Mouse (Mus musculus) megakaryocyte-erythroid progenitor cell, adult 5-6 weeks (primary cell): ENCODE data around the gene Calm2. TPM values are rescaled to one million over a fixed set of nuclear protein-coding genes. Genes with fewer than 3 reads are reported as not detected.

Experiments used
- ATAC-seq: replicated peaks from 2 replicates; pipeline ENCODE4 v1.8.0; 2016; ENCODE audit warnings: mild to moderate bottlenecking, inconsistent platforms; ENCODE audit not compliant: severe bottlenecking, poor library complexity, low FRiP score, low TSS enrichment
- total RNA-seq, 2 experiments: library from RNA; stranded (forward) in 1 of 2; stranded (reverse) in 1 of 2; fragments of 200-1000, 215-1000 nt in 1 of 2; fragments of >200 nt in 1 of 2; fragmentation: Nextera tagmentation in 1 of 2; gene quantifications; 2 replicates each; pipeline ENCODE4 v1.2.3; 2014 to 2017

Gene Calm2
- total RNA-seq, 2 experiments from 2014 or later, result 286 to 970 TPM

GRCm38 (mm10) chr17:87460669-87461498, 14.1 kb upstream of the Calm2 start:
- ATAC-seq, result no peak

- ATAC-seq, result peak; percentile 12
These were observed 13.3 kb upstream of the Calm2 start for GRCm38 (mm10) chr17:87459750-87460668.

DNA sequence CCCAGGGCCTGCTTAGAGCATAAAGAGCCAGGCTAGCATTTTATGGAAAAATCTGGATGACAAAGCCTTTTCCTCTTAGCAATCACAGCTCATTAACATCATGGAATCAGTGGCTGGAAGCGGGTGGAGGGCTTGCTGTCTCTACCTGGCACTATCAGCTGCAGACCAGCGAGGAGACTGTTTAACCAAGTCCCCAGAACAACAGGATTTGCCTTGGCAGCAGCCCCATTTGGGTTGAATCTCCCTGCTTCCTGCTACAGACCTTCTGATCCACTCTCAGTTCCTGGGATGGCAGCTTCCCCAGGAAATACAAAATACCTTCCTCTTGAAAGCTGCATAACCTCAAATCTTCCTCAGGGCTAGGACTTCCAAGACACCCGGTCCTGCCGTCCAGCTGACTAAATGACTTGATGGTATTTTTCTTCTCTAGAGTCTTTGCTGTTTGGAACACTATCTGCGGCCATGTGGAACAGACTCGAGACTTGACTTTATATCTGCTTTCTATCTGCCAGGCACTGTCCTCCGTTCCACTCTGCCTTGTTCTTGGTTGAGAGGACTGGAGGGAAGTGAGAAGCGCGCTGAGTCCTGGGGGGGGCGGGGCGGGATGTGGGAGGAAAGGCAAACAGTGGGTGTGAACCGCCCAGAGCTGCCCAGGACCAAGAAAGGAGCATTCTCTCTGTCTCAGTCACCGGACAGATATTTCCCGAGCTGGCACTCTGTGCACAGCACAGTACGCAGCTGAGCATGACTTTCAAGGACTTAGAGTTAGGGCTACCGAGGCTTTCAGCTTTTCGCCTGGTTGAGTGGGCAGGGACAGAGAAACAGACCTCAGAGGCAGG, 12.4 kb upstream of the Calm2 start:
- ATAC-seq, result peak; percentile 62

DNA sequence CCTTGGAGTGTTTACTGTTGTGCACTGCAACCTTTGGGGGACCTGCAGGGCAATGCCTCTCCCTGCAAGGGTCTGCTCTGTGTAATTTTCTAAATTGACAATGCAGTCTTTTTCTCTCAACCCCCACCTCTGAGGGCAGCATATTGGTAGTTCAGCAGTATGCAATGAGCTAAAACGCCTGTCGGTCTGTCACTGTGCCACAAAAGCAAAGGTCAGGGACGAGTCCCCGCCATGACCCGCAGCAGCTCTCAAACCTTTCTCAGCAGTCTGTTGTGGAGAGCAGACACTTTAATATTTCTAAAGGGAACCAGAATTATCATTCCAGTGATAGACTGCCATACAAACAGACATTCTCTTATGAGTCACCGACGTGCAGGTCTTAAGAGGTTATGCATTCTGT, 11.2 kb upstream of the Calm2 start:
- ATAC-seq, result no peak

GRCm38 (mm10) chr17:87454121-87454520, 7.4 kb upstream of the Calm2 start:
- no peak for ATAC-seq

- ATAC-seq, result no peak
These were observed 6.6 kb upstream of the Calm2 start for GRCm38 (mm10) chr17:87453336-87453735.

DNA sequence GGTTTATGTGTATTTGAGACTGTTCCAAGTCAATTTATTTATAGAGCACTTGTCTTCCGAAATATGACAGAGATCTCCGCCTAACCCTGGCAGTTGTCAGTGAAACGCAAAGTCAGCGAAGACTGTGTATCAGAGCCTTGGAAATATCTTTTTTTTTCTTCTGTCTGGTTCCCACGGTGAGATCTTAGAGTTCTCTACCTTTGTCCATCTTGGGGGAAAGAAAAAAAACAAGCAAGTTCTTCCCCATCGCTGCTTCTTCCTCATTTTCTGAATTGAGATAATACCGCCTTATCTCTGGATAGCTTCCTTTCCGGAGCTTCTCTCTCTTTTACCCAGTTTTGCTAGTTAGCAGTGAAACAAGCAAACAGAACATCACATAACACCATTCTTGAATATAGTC, 2.1 kb upstream of the Calm2 start:
- no peak for ATAC-seq

- no peak for ATAC-seq
These were observed 1.6 kb upstream of the Calm2 start for GRCm38 (mm10) chr17:87448339-87448738.

DNA sequence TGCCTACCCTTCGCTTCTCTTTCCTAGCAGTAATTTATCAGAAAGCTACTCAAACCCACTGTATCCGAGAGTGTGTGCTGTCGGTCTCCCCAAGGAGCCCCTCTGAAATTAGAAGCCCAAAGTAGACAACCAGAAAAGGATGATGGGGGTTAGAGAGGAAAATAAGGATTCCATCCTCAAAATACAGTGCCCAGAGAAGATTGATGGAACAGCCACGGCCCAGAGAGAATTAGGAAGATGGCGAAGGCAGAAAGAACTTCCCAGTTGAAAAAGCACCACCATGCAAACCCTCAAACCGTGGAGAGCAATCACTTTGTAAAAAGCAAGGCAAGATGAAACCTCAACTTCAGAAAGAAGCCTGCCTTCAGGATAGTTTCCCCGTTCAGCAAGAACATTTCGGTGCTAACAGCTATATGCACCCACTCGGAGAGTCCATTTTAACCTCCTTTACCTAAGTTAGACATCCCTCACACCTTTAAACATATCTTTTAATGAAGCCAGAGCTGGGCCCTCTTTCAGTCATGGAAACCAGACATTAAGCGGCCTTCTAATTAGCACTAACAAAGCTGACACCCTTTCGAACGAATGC, 971 bp upstream of the Calm2 start:
- no peak for ATAC-seq

DNA sequence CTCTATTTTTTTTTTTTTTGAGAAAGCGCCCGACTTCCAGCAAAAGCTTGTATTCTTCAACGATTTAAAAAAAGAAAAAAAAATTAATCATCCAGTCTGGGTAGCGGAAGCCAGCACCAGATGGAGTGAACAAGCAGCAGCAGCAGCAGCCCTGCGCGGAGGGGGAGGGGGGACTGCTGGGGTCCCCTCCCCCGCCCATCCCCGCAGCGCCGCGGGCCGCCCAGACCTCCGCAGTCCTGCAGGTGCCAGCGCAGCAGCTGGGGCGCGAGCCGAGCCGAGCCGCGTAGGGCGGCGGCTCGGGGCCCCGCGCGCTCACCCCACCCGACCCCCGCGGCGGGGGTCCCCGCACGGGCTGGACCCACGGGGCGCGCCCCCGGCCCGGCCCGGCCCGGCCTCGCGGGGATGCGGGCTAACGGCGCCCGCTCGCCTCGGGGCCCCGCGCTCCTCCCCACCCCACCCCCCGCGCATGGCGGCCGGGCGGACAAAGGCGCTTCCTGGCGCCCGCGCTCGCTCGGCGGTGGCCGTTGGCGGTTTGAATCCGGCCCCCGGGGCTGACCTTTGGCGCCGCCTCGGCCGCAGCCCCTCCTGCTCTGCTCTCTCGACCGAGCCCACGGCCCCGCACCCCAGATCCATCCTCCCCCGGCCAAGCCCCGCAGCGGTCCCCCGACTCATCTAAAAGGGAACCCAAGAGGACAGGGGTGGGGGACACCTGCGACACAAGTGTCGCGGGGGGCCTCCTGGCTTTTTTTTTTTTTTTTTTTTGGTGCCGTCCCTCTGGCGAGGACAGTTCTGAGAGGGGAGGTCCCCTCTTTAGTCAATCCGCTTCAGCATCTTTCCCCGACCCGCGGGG, 593 bp downstream of the Calm2 start:
- peak; percentile 31 for ATAC-seq

- no peak for ATAC-seq
These were observed 1.3 kb downstream of the Calm2 start for GRCm38 (mm10) chr17:87445337-87445916.

DNA sequence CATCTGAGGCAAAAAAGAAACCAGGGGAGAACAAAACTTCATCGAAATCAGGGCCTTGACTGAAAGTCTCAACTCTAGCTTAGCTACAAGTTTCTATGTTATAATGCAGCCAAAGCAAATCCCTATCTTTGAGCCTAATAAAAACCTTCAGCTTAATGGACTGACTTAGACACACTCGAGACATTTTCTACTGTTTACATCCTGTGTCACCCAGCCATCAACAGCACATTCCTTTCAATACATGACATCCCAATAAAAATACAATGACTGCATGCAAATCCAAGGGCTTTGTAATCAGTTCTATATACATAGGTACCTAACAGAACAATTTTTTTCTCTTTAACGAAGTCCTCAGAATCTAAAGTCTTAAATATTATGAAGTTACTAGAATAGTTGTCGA, 2.0 kb downstream of the Calm2 start:
- ATAC-seq, result no peak

GRCm38 (mm10) chr17:87441537-87441936, 5.2 kb downstream of the Calm2 start:
- ATAC-seq, result no peak

- ATAC-seq, result no peak
These were observed 7.3 kb downstream of the Calm2 start for GRCm38 (mm10) chr17:87439441-87439840.

DNA sequence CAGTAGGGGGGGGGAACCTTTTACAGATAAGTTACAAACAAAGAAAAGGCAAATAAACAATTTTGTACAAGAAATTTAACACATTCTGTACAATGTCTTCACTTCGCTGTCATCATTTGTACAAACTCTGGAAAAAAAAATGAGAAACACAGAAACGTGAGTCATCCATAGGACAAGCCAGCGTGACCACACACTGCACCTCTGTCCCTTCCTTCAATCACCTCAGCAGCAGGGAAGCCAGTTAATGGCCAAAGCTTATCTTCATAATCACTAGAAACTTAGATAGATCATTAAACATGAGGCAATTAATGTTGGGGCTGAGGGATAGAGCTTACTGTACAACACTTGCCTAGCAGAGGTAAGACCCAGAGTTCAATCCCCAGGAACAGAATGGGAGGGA, 12.8 kb downstream of the Calm2 start:
- no peak for ATAC-seq

- peak; percentile 62 for ATAC-seq
These were observed 14.0 kb downstream of the Calm2 start for GRCm38 (mm10) chr17:87432743-87433142.

DNA sequence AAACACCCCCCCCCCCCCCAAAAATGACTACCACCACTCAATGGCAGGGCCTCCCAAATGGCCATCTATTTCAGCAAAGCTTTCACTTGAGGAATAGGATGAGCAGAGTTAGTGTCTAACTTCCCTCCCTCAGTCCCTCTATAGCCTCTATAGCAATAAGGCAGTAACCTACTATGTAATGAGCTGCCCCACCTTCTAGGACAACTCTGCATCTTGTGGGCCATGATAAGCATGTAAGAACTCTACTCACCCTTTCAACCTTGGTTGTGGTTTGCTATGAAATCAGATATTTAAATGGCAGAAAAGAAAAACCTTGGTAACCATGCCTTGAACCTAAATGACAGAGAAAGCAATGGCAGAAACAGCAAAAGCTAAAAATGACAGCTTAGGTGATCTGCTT, 14.4 kb downstream of the Calm2 start:
- ATAC-seq, result peak; percentile 76

DNA sequence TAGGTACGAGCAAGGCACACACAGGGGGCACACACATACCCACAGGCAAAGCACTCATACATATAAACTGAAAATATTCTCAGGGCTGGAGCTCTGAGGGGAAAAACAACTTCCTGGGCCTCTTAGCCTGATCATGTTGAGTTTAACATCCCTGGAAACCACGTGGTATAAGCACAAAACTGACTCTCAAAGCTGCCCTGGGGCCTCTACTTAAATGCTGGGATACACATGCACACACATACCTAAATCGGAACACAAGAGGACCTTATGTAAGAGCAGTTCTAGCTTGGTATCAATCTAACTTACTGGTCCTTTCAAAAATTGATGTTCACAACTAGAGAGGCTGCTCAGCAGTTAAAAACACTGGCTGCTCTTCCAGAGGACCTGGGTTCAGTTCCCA, 17.3 kb downstream of the Calm2 start:
- ATAC-seq, result no peak
